ENCODE assay signal across 17 mouse cellular contexts in the genomic region with DNA sequence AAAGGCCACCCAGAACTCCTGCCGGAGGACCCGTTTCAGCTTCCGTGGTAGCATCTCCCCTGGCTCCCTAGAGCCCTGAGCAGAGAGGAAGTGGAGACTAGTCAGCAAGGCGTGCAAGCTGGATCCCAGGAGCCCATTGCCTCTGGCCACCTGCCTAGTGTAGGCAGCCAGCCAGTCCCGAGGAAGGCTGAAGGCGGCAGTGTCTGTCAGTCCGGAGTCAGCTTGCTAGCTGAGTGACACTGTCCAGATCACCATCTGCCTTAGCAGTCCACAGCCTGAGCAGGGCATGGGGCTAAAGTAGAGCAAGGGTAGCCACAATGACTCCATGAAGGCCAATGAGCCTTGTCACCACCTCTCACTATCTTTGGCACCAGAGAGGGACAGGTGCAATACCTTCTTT. TPM values are rescaled to one million over a fixed set of nuclear protein-coding genes. Genes with fewer than 3 reads are reported as not detected.
DNase-seq lines count a peak whose midpoint lies in the region; ATAC-seq and TF ChIP-seq lines count a peak whose summit lies in the region.
"Had no signal": no experiment of that assay in that cellular context is flagged by ENCODE, and none has a peak within 500 bp of the region (broad histone marks: within the 10 kb centered on the region; RNA-seq: fewer than 3 reads in every experiment).

No protein-coding gene starts in this region.

- no peak for ATAC-seq in hindbrain, embryonic 13.5 days (ENCODE audit: low FRiP score)
- ATAC-seq: liver, embryonic 12.5 days had no signal

- no peak overlapping the region for H3K4me3 ChIP-seq in layer of hippocampus, adult 2 months
- H3K4me3 ChIP-seq in hindbrain, embryonic 13.5 days = no peak overlapping the region
- H3K4me3 ChIP-seq: embryonic facial prominence, embryonic 10.5 days; forebrain, embryonic 10.5 days; hindbrain, embryonic 10.5 days; kidney, embryonic 15.5 days; liver, embryonic 12.5 days had no signal

- no peak overlapping the region for H3K9ac ChIP-seq in hindbrain, embryonic 13.5 days
- H3K9ac ChIP-seq: kidney, embryonic 15.5 days; liver, embryonic 12.5 days had no signal

- no peaks in the 10 kb centered on the region for H3K4me1 ChIP-seq in hindbrain, embryonic 13.5 days (replicated peaks)
- H3K4me1 ChIP-seq: embryonic facial prominence, embryonic 10.5 days; forebrain, embryonic 10.5 days; kidney, embryonic 15.5 days; liver, embryonic 12.5 days had no signal

- no peaks in the 10 kb centered on the region for H3K36me3 ChIP-seq in hindbrain, embryonic 13.5 days
- H3K36me3 ChIP-seq: embryonic facial prominence, embryonic 10.5 days; forebrain, embryonic 10.5 days; hindbrain, embryonic 10.5 days; kidney, embryonic 15.5 days; liver, embryonic 12.5 days had no signal

- H3K27me3 ChIP-seq in hindbrain, embryonic 13.5 days = no peaks in the 10 kb centered on the region
- H3K27me3 ChIP-seq: kidney, embryonic 15.5 days had no signal

- DNase-seq in cerebellum, postnatal 36 days = peak; percentile 20 to 21
- no peak for DNase-seq in cerebellum, adult 9-11 months
- DNase-seq in adrenal gland, adult 8-10 months = peak; percentile 31
- DNase-seq in heart, adult 18-20 months = peak; percentile 85 to 89
- peak; percentile 77 to 82 for DNase-seq in heart, postnatal 14 days
- DNase-seq in layer of hippocampus, adult 2 months (ENCODE audit: low spot score in 2 of 2) = no peak
- DNase-seq in testis, postnatal 10 days (ENCODE audit: low spot score) = no peak
- DNase-seq: lung, postnatal 36 days had no signal

- H3K27ac ChIP-seq in layer of hippocampus, adult 2 months = no peak overlapping the region
- H3K27ac ChIP-seq in hindbrain, embryonic 13.5 days = no peak overlapping the region
- H3K27ac ChIP-seq: embryonic facial prominence, embryonic 10.5 days; forebrain, embryonic 10.5 days; hindbrain, embryonic 10.5 days; kidney, embryonic 15.5 days; liver, embryonic 12.5 days had no signal

- TF ChIP-seq CTCF in layer of hippocampus, adult 2 months (conservative IDR thresholded peaks at IDR 0.05) = no peak

- no peak overlapping the region for H3K4me2 ChIP-seq in hindbrain, embryonic 13.5 days
- H3K4me2 ChIP-seq: kidney, embryonic 15.5 days; liver, embryonic 12.5 days had no signal

- intact Hi-C loops in heart, postnatal 14 days (cut with DNase I) = no loop called here

- H3K9me3 ChIP-seq in hindbrain, embryonic 13.5 days = no peaks in the 10 kb centered on the region
- H3K9me3 ChIP-seq: embryonic facial prominence, embryonic 10.5 days; forebrain, embryonic 10.5 days; hindbrain, embryonic 10.5 days; kidney, embryonic 15.5 days; liver, embryonic 12.5 days had no signal

- WGBS in hindbrain, embryonic 13.5 days = 82% methylated on average over 7 of the region's 7 CpGs

RNA-seq across cellular contexts. Expression of a gene that starts 10.3 kb away (rescaled TPM):
- 10 to 100 TPM in 1 of 4 experiments, 1 to 10 TPM in 3; 5.5 to 10.8 (median 7.3) TPM for total RNA-seq in adrenal gland, adult 8-10 months (2022)
- under 1 TPM; 0.49 to 0.69 TPM for total RNA-seq in heart, adult 18-20 months (2021)
- total RNA-seq in heart, postnatal 14 days (2021) = under 1 TPM; 0.72 to 0.78 TPM
- total RNA-seq in layer of hippocampus, adult 2 months (2021) = 1 to 10 TPM; 3.6 to 3.7 TPM
- 12.5 and 14.0 TPM in 2 replicates for polyA plus RNA-seq in hindbrain, embryonic 13.5 days (2015; fragmentation: Nextera tagmentation; extraction: Ambion mirVana)
- total RNA-seq: monocyte, adult 5-6 weeks had no signal

RNA-seq across cellular contexts. Expression of a gene that starts 50.8 kb away (rescaled TPM):
- total RNA-seq in adrenal gland, adult 8-10 months (2022) = not detected
- not detected for total RNA-seq in heart, adult 18-20 months (2021)
- total RNA-seq in heart, postnatal 14 days (2021) = not detected
- total RNA-seq in layer of hippocampus, adult 2 months (2021) = not detected
- not detected in 2 replicates for polyA plus RNA-seq in hindbrain, embryonic 13.5 days (2015; fragmentation: Nextera tagmentation; extraction: Ambion mirVana)
- total RNA-seq: left cerebral cortex, adult 18-20 months; monocyte, adult 5-6 weeks had no signal
- polyA plus RNA-seq: embryonic facial prominence, embryonic 10.5 days; forebrain, embryonic 10.5 days; hindbrain, embryonic 10.5 days; kidney, embryonic 15.5 days; liver, embryonic 12.5 days; thymus, postnatal 0 days had no signal

RNA-seq across cellular contexts. Expression of a gene that starts 57.8 kb away (rescaled TPM):
- 10 to 100 TPM in 2 of 4 experiments, 1 to 10 TPM in 2; 2.2 to 10.4 (median 7.6) TPM for total RNA-seq in adrenal gland, adult 8-10 months (2022)
- 1 to 10 TPM in 1 of 2 experiments, under 1 TPM in 1; 0.99 to 1.5 TPM for total RNA-seq in heart, adult 18-20 months (2021)
- total RNA-seq in heart, postnatal 14 days (2021) = 1 to 10 TPM in 1 of 2 experiments, under 1 TPM in 1; 0.34 to 1.5 TPM
- 10 to 100 TPM; 37.4 to 41.5 TPM for total RNA-seq in layer of hippocampus, adult 2 months (2021)
- 3.0 and 3.9 TPM in 2 replicates for polyA plus RNA-seq in hindbrain, embryonic 13.5 days (2015; fragmentation: Nextera tagmentation; extraction: Ambion mirVana)

RNA-seq across cellular contexts. Expression of a gene that starts 59.9 kb away (rescaled TPM):
- not detected for total RNA-seq in adrenal gland, adult 8-10 months (2022)
- total RNA-seq in heart, adult 18-20 months (2021) = not detected
- total RNA-seq in heart, postnatal 14 days (2021) = not detected
- total RNA-seq in layer of hippocampus, adult 2 months (2021) = not detected
- polyA plus RNA-seq in hindbrain, embryonic 13.5 days (2015; fragmentation: Nextera tagmentation; extraction: Ambion mirVana) = not detected in 2 replicates
- total RNA-seq: left cerebral cortex, adult 18-20 months; monocyte, adult 5-6 weeks had no signal
- polyA plus RNA-seq: embryonic facial prominence, embryonic 10.5 days; forebrain, embryonic 10.5 days; hindbrain, embryonic 10.5 days; kidney, embryonic 15.5 days; liver, embryonic 12.5 days; thymus, postnatal 0 days had no signal

Comparison
In these comparisons a context has a peak if more than half of its experiments do, and no peak if none do; other contexts are left out.
1. DNase-seq: peak in cerebellum, postnatal 36 days (2 of 2), adrenal gland, adult 8-10 months (single experiment), heart, adult 18-20 months (2 of 2) and heart, postnatal 14 days (2 of 2); none in cerebellum, adult 9-11 months (single experiment), layer of hippocampus, adult 2 months (0 of 2) and testis, postnatal 10 days (single experiment).